Mouse (Mus musculus): ENCODE data around the gene Kif6.

Kif6 gene

GRCm38 (mm10) chr17:49666728-49667127 lies 51.8 kb downstream of the Kif6 start:
- no peak for DNase-seq (ENCODE audit: low read depth)

- no peak for DNase-seq (ENCODE audit: low read depth)
Observed at GRCm38 (mm10) chr17:49668296-49668695, 53.4 kb downstream of the Kif6 start.

GRCm38 (mm10) chr17:49671921-49672339 lies 57.0 kb downstream of the Kif6 start:
- no peak for DNase-seq (ENCODE audit: low read depth)

GRCm38 (mm10) chr17:49672421-49672820 lies 57.5 kb downstream of the Kif6 start:
- no peak for DNase-seq (ENCODE audit: low read depth)

- no peak for DNase-seq (ENCODE audit: low read depth)
Observed at GRCm38 (mm10) chr17:49675629-49676028, 60.7 kb downstream of the Kif6 start.

GRCm38 (mm10) chr17:49681410-49681809 lies 66.5 kb downstream of the Kif6 start:
- no peak for DNase-seq (ENCODE audit: low read depth)

- no peak for DNase-seq (ENCODE audit: low read depth)
Observed at GRCm38 (mm10) chr17:49684146-49684545, 69.2 kb downstream of the Kif6 start.

- DNase-seq (ENCODE audit: low read depth) = no peak
Observed at GRCm38 (mm10) chr17:49690607-49691454, 75.9 kb downstream of the Kif6 start.

GRCm38 (mm10) chr17:49691455-49691805 lies 76.5 kb downstream of the Kif6 start:
- DNase-seq (ENCODE audit: low read depth) = no peak

- no peak for DNase-seq (ENCODE audit: low read depth)
Observed at GRCm38 (mm10) chr17:49693206-49693605, 78.3 kb downstream of the Kif6 start.

- no peak for DNase-seq (ENCODE audit: low read depth)
Observed at GRCm38 (mm10) chr17:49697220-49697619, 82.3 kb downstream of the Kif6 start.

GRCm38 (mm10) chr17:49703492-49704249 lies 88.7 kb downstream of the Kif6 start:
- no peak for DNase-seq (ENCODE audit: low read depth)

GRCm38 (mm10) chr17:49709192-49709591 lies 94.3 kb downstream of the Kif6 start:
- no peak for DNase-seq (ENCODE audit: low read depth)

- no peak for DNase-seq (ENCODE audit: low read depth)
Observed at GRCm38 (mm10) chr17:49710101-49710630, 95.2 kb downstream of the Kif6 start.

- no peak for DNase-seq (ENCODE audit: low read depth)
Observed at GRCm38 (mm10) chr17:49726206-49726605, 111.3 kb downstream of the Kif6 start.

- no peak for DNase-seq (ENCODE audit: low read depth)
Observed at GRCm38 (mm10) chr17:49726976-49727375, 112.0 kb downstream of the Kif6 start.

GRCm38 (mm10) chr17:49727428-49728045 lies 112.6 kb downstream of the Kif6 start:
- DNase-seq (ENCODE audit: low read depth) = no peak

- DNase-seq (ENCODE audit: low read depth) = no peak
Observed at GRCm38 (mm10) chr17:49729856-49730255, 114.9 kb downstream of the Kif6 start.

GRCm38 (mm10) chr17:49732706-49733105 lies 117.8 kb downstream of the Kif6 start:
- no peak for DNase-seq (ENCODE audit: low read depth)

- DNase-seq (ENCODE audit: low read depth) = no peak
Observed at GRCm38 (mm10) chr17:49734079-49734478, 119.1 kb downstream of the Kif6 start.

- DNase-seq (ENCODE audit: low read depth) = no peak
Observed at GRCm38 (mm10) chr17:49734776-49735175, 119.8 kb downstream of the Kif6 start.

GRCm38 (mm10) chr17:49736364-49736763 lies 121.4 kb downstream of the Kif6 start:
- DNase-seq (ENCODE audit: low read depth) = no peak
